Mouse (Mus musculus) liver, embryonic 14.5 days (tissue): ENCODE results near the gene Thap4. TPM values are rescaled to one million over a fixed set of nuclear protein-coding genes. Genes with fewer than 3 reads are reported as not detected.

Experiments
- ATAC-seq: fragments of 200-750 bp; cut with Nextera tagmentation; 2 replicates; pipeline ENCODE4 v1.8.0; 2017; ENCODE audit warnings: moderate number of reproducible peaks, mild to moderate bottlenecking, moderate library complexity; ENCODE audit not compliant: insufficient read depth
- DNase-seq, 3 experiments: peaks; one replicate each; pipeline ENCODE4 v3.0.0-alpha.2; 2012 to 2013; ENCODE audit warnings: low read depth in 3 of 3, low spot score in 3 of 3
- H3K27ac ChIP-seq: fragments of 300-500 bp; sonication (generic); 2 replicates; pipeline ENCODE4 v1.5.1; 2014; ENCODE audit warnings: moderate library complexity, mild to moderate bottlenecking, control low read depth, inconsistent platforms
- H3K27me3 ChIP-seq: fragments of 300-500 bp; sonication (generic); 2 replicates; pipeline ENCODE4 v1.6.1; 2014; ENCODE audit warnings: mild to moderate bottlenecking, low read length, moderate library complexity; ENCODE audit not compliant: control insufficient read depth, insufficient read depth
- H3K36me3 ChIP-seq: fragments of 300-500 bp; sonication (generic); replicated peaks from 2 replicates; pipeline ENCODE4 v1.6.1; 2014; ENCODE audit warnings: low read depth; ENCODE audit not compliant: control insufficient read depth, insufficient read depth
- H3K4me1 ChIP-seq, 2 experiments: fragments of 200-500 bp in 1 of 2; fragments of 300-500 bp in 1 of 2; sonication (generic) in 1 of 2; replicated peaks; 2 replicates each; pipeline ENCODE4 v1.6.1; 2012 to 2014; ENCODE audit warnings: antibody characterized with exemption in 1 of 2, inconsistent platforms in 1 of 2, low read length in 1 of 2; ENCODE audit not compliant: control insufficient read depth in 2 of 2, insufficient read depth in 2 of 2
- H3K4me2 ChIP-seq: fragments of 300-500 bp; sonication (generic); 2 replicates; pipeline ENCODE4 v1.6.1; 2014; ENCODE audit warnings: low read depth, mild to moderate bottlenecking, control low read depth, moderate library complexity
- H3K4me3 ChIP-seq, 2 experiments: fragments of 200-500 bp in 1 of 2; fragments of 300-500 bp in 1 of 2; sonication (generic) in 1 of 2; 2 replicates each; pipeline ENCODE4 v1.5.1; 2012 to 2014; ENCODE audit warnings: low read depth in 2 of 2, low read length in 2 of 2, mild to moderate bottlenecking in 2 of 2, control low read depth in 1 of 2, inconsistent platforms in 1 of 2, moderate library complexity in 1 of 2; ENCODE audit not compliant: insufficient read depth in 1 of 2
- H3K9ac ChIP-seq: fragments of 300-500 bp; sonication (generic); replicated peaks from 2 replicates; pipeline ENCODE4 v1.6.1; 2014; ENCODE audit warnings: mild to moderate bottlenecking, control low read depth, moderate library complexity
- H3K9me3 ChIP-seq: fragments of 300-500 bp; sonication (generic); 2 replicates; pipeline ENCODE4 v1.6.1; 2016; ENCODE audit warnings: low read length, mixed read lengths; ENCODE audit not compliant: control insufficient read depth
- CTCF ChIP-seq: IDR thresholded peaks from 2 replicates; pipeline ENCODE4 v1.5.1; 2016; ENCODE audit warnings: antibody characterized with exemption, low read depth, control low read depth
- EP300 ChIP-seq: IDR thresholded peaks from 2 replicates; pipeline ENCODE4 v1.6.1; 2016; ENCODE audit warnings: antibody characterized with exemption, low read depth
- WGBS: fragments of 180-500 bp; shearing (Covaris S2); extraction: QIAGEN DNeasy Blood & Tissue Kit; methylation state at CpG from one replicate; pipeline ENCODE4 v1.1.7; 2014; ENCODE audit not compliant: insufficient replicate concordance; 5-methylcytosine and 5-hydroxymethylcytosine counted together
- polyA plus RNA-seq, 2 experiments: library from polyadenylated mRNA; depleted of rRNA in 1 of 2; stranded (reverse) in 1 of 2; unstranded in 1 of 2; fragments of >200 nt; fragmentation: Nextera tagmentation in 1 of 2; extraction: Ambion mirVana in 1 of 2; gene quantifications; 2 replicates each; pipeline versions ENCODE4 v1.2.1 to v1.2.3; 2012 to 2014

The Thap4 gene
- polyA plus RNA-seq, 2 experiments: 10.5 to 11.7 TPM

DNA sequence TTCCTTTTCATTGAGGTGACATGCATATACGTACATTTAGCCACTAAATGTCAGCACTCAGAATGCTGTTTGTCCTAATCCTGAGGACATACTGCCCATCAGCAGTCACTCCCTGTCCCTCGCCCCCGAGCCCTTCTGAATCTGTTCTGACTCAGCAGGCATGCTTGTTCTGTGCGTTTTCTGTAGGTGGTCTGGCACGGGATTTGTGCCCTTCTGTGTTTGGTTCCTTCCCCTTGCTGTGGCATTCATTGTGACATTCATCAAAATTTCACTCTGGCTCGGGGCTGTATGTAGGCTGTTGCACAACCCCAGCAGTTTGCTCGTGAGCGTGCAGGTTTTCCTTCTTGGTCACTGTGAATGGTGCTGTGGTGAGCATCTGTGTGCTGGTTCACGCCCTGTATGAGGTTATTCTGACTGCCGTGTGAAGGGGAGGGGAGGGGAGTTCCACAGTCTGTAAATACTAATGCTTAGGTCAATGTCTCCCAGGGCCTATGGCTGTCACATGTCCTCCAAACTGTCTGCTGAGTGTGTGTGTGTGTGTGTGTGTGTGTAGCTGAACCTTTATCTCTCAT, 62.8 kb downstream of the Thap4 start:
- H3K4me2 ChIP-seq: no peak overlapping the region
- peaks cover 5% of the 10 kb centered on the region for H3K27me3 ChIP-seq
- ATAC-seq (no peak), DNase-seq (no peak)
- no peaks in the 10 kb centered on the region for H3K9me3 ChIP-seq
- no peak overlapping the region for H3K4me3 ChIP-seq
- H3K27ac ChIP-seq: no peak overlapping the region
- no peaks in the 10 kb centered on the region for H3K4me1 ChIP-seq
- TF ChIP-seq EP300 (no peak), CTCF (no peak)
- H3K9ac ChIP-seq: no peak overlapping the region
- H3K36me3 ChIP-seq: no peaks in the 10 kb centered on the region
- WGBS: 47% methylated on average over 10 of the region's 10 CpGs

DNA sequence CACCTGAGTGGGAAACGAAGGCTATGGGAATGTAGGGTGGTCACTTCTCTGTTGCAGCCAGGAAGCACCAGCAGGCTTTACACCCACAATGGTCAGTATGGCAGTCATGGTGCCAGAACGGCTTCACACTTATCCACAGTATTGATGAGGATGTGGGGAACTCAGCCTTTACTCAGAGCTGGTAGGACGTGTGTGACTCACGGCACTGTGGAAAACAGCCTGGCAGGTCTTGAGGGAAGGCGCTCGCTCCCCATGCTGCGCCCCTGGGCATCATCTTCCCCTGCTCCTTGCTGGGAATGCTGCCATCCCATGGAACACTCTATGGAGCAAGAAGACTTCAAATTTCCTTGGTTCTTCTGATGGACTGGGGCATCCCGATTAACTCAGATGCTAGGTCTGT, 63.6 kb downstream of the Thap4 start:
- Histone ChIP-seq H3K4me3 (no peak overlapping the region), H3K4me1 (no peaks in the 10 kb centered on the region), H3K9ac (no peak overlapping the region), H3K4me2 (no peak overlapping the region), H3K27ac (no peak overlapping the region), H3K27me3 (peaks cover 13% of the 10 kb centered on the region), H3K36me3 (no peaks in the 10 kb centered on the region), H3K9me3 (no peaks in the 10 kb centered on the region)
- ATAC-seq (no peak), DNase-seq (no peak)
- 74% methylated on average over 8 of the region's 8 CpGs for WGBS
- TF ChIP-seq EP300: no peak
- no peak for TF ChIP-seq CTCF

DNA sequence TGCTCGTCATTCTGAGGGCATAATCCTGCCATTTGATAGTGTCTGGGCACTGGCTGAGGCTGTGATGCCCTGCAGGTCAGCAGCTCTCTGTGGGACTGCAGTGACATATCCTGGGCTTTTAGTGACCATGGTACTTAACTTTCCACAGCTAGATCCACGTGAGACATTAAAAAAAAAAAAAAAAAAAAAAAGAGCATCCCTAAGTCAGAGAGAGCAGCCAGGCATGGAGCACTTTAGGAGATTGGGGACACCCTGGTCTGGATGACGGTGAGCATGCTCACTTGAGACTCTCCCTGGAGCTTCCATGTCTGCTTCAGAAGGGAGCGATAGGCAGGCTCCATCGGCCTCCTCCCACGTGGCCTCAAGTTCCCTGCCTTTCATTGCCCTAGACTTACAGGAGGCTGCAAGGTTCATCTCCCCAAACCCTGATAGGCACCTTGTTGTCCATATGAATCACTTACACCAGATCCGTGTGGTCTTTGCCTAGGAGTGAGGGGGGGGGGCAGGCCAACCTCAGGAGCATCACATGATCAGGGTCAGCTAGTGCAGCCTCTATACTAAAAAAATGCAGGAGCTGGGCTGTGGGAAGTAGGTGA, 64.7 kb downstream of the Thap4 start:
- TF ChIP-seq CTCF: no peak
- no peak for TF ChIP-seq EP300
- H3K4me1 ChIP-seq: no peaks in the 10 kb centered on the region
- ATAC-seq: no peak
- WGBS: 61% methylated on average over 7 of the region's 7 CpGs
- H3K9ac ChIP-seq: no peak overlapping the region
- peaks cover 24% of the 10 kb centered on the region for H3K27me3 ChIP-seq
- H3K27ac ChIP-seq: no peak overlapping the region
- H3K9me3 ChIP-seq: no peaks in the 10 kb centered on the region
- no peak overlapping the region for H3K4me2 ChIP-seq
- no peak for DNase-seq
- H3K4me3 ChIP-seq: no peak overlapping the region
- no peaks in the 10 kb centered on the region for H3K36me3 ChIP-seq

DNA sequence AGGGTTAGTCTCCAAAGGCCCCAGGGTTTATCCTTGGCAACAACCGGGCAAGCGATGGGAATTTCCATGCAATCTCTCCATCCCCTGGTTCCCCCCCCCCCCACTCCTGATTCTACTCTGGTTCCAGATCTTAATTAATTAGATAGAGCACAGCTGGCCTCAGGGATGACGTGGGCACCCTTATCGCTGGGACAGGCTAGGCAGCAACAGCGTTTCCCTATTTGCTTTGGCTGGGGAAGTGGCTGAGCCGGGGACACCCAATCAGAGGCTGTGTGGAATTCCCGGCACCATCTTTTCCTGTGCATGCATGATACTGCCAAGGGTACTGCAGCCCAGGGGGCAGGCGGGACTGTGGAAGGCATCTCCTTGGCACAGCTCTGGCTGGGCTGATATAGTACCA, 66.5 kb downstream of the Thap4 start:
- Histone ChIP-seq H3K4me3 (no peak overlapping the region), H3K9ac (no peak overlapping the region), H3K4me1 (no peaks in the 10 kb centered on the region), H3K27ac (no peak overlapping the region), H3K4me2 (no peak overlapping the region), H3K27me3 (peaks cover 30% of the 10 kb centered on the region), H3K9me3 (no peaks in the 10 kb centered on the region), H3K36me3 (no peaks in the 10 kb centered on the region)
- DNase-seq (no peak), ATAC-seq (no peak)
- no peak for TF ChIP-seq CTCF
- no peak for TF ChIP-seq EP300
- 53% methylated on average over 8 of the region's 8 CpGs for WGBS

DNA sequence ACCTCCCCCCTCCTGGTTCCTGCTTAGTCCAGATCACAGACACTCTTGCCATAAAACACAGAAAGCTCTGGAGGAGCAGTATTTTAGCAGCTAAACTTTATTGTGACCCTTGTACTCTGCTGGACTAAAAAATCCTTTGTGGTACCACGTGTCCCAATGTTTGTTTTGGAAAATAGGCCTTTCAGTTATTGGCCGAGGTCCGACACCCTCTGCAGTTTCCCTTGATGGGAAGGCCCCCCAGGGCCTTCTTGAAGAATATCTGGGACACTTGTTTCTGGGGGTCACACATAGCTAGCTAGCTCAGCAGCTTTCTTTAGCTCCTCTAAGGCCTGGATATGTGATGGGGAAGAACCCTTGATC, 67.7 kb downstream of the Thap4 start:
- no peaks in the 10 kb centered on the region for H3K36me3 ChIP-seq
- H3K4me2 ChIP-seq: no peak overlapping the region
- ATAC-seq: no peak
- WGBS: 62% methylated on average over 3 of the region's 3 CpGs
- TF ChIP-seq EP300: no peak
- TF ChIP-seq CTCF: no peak
- peaks cover 30% of the 10 kb centered on the region for H3K27me3 ChIP-seq
- H3K4me3 ChIP-seq: no peak overlapping the region
- no peak overlapping the region for H3K27ac ChIP-seq
- H3K4me1 ChIP-seq: no peaks in the 10 kb centered on the region
- no peak for DNase-seq
- no peaks in the 10 kb centered on the region for H3K9me3 ChIP-seq
- no peak overlapping the region for H3K9ac ChIP-seq
